Mouse (Mus musculus) brain, adult 2 months (tissue): ENCODE data around the gene Olfr707.
"Not testable (repeated sequence)": the region's sequence is repeated elsewhere in the genome, so short reads cannot be mapped to it uniquely, and the experiment has no call there.

Experiments used
- DNase-seq: peaks from one replicate; pipeline ENCODE4 v3.0.0; 2011; ENCODE audit warnings: low read depth, low spot score

Gene Olfr707

GRCm38 (mm10) chr7:106901141-106901540, at the start of gene Olfr707:
TSS of gene Olfr707 (minus strand) at chr7:106901241.
- DNase-seq: not testable (repeated sequence)

GRCm38 (mm10) chr7:106948212-106948611, 47.2 kb upstream of the Olfr707 start, which contains the start of gene Olfr710:
TSS of gene Olfr710 (minus strand) at chr7:106948312.
- no peak for DNase-seq

DNA sequence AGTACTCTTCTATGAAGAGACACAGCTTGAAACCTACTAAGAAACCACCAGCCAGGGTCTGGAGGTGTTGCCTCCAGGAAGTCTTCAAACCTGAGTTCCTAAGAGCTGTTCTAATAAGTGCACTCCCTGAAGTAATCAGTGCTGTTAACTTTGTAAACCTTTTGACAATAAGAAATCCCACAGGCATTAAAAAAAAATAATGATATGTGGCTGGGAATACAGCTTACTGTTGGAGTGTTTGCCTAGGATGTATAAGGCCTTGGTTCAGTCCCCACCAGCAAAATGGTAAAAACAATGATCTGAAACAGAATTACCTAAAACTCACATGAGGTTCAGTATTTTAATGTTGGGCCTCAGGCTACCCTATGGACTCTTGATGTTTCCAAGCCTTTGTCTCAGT, 31.1 kb upstream of the Olfr707 start, which contains the start of gene Olfr709-ps1:
Gene Olfr709-ps1 (minus strand): TSS at position 101 of the 400 bp plus-strand sequence.
- no peak for DNase-seq

- DNase-seq: not testable (repeated sequence)
Measured at GRCm38 (mm10) chr7:106920961-106921360, 19.9 kb upstream of the Olfr707 start.

DNA sequence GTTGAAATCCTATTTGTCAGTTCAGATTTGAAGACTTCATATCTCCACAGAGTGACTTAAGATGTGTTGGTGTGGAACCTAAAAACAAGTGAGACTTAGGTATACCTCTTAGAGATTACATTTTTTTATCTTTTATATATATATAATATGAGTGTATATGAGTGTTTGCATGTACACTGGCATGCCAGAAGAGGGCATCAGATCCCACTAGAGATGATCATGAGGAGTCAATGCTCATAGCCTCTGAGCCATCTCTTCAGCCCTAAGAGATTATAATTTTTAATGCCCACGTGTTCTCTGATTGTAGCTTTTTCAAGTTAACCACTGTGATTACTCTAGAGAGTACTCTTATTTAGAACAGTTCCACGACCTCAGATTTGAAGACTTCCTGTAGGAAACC, 6.6 kb upstream of the Olfr707 start, which contains the start of gene Olfr1532-ps1:
Gene Olfr1532-ps1 (plus strand): TSS at position 326 of the 400 bp plus-strand sequence.
- DNase-seq: no peak

DNA sequence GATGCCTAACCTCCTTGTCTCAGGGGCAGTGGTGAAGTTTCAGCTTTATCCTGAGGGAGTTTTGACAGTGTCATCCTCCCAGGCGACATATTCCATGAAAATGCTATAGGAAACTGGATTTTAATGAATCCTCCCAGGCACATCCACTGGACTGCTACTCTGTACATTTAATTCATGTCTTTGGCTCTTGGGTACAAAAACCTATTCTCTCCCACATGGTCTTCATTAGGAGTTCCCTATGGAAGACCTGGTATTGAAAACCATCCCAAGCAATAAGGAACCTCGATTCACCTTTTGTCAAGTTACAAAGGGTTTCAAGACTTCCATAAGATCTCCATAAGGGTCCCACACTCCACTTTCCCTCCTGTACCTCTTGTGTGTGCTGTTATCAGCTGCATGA, 13.0 kb downstream of the Olfr707 start, which contains the start of gene Olfr706:
Gene Olfr706 (minus strand): TSS at position 101 of the 400 bp plus-strand sequence.
- DNase-seq: no peak

- DNase-seq: no peak
Measured at GRCm38 (mm10) chr7:106876791-106877190, 24.2 kb downstream of the Olfr707 start, which contains the start of gene Olfr705. TSS of gene Olfr705 (minus strand) at chr7:106876891.

- DNase-seq: no peak
Measured at GRCm38 (mm10) chr7:106862885-106863284, 38.2 kb downstream of the Olfr707 start, which contains the start of gene Olfr704. TSS of gene Olfr704 (plus strand) at chr7:106863185.

GRCm38 (mm10) chr7:106843060-106843459, 58.0 kb downstream of the Olfr707 start, which contains the start of gene Olfr703:
TSS of gene Olfr703 (plus strand) at chr7:106843360.
- no peak for DNase-seq
